Mouse (Mus musculus) cerebellum, adult 11-12 months (tissue): Measurements from ENCODE around the gene Znrf2.

Experiments
- DNase-seq: peaks from one replicate; pipeline ENCODE4 v3.0.0; 2022

Gene Znrf2

DNA sequence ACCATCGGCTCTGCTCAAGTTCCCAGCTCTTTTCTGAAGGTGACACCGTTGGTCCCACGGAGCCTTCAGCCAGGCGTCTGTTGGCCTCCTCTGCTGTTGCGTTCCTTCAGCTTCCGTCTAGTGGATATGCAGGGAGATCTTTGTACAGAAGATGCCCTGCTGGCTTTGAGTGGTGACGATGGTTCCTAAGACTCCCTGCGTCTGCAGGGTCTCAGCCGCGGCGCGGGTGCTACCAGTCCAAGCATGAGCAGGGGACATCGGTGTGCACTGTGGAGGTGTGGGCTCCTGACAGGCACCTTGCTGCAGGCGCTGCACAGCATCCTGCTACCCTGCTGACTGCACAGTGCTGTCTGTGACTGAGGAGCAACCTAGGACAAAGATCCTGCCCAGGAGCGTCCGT, 107.8 kb downstream of the Znrf2 start:
- DNase-seq, result no peak

DNA sequence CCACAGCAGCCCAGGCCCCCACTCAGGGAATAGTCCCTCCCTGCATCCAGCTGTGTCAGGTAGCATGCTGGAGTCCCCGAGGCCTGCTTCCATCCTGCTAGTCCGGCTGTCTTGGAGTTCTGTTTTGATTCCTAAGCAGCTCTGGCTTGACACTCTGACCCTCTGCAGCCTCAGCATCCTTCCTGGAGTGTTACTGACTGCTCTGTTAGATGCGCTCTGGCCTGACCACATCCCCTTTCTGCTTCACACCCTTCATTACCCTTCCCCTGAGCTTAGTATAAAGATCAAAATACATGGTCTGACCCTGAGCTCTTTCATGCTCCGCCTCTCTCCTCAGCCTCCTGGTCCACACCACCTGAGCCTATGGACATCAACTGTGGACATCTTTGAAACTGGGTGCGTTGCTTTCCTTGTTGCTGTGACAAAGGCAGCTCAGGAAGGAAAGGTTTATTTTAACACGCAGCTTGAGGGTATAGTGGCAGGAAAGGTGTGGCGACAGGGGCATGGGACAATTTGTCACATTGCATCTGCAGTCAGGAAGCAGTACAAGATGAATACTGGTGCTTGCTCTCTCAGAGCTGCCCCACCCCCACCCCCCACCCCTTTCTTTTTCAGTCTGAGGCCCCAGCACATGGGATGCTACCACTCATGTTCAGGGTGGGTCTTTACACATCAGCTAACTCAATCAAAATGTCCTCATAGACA, 109.2 kb downstream of the Znrf2 start:
- DNase-seq, result no peak

DNA sequence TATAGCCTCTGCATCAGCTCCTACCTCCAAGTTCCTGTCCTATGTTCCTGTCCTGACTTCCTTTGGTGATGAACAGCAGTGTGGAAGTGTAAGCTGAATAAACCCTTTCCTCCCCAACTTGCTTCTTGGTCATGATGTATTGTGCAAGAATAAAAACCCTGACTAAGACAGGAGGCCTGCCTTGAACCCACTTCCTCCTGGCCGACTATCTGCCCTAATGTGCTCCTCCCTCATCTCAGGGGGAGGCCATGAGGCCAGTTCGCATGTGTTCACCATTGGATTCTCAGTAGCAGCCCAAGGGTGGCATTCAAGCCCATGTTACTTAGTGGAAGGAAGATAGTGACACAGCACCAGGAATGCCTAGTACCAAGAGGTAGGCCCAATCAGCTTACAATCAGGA, 110.2 kb downstream of the Znrf2 start:
- no peak for DNase-seq

DNA sequence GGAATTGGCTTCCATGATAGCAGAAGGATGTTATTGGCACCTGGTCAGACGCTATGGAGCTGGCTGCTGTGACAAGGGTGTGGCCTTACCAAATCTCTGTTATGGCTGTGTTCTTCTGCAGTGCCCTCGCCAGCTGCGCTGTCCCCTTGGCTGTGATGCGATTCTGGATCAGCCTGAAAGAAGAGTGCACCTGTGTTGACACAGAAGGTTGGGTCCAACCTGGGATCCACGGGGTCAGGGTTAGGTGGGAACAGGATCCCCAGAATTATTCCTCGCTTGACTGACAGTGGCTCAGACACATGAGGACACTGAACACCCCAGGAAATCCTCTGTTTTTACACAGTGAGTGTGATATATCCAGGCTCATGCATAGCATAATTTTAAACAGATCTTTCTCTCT, 111.2 kb downstream of the Znrf2 start:
- DNase-seq, result no peak

DNA sequence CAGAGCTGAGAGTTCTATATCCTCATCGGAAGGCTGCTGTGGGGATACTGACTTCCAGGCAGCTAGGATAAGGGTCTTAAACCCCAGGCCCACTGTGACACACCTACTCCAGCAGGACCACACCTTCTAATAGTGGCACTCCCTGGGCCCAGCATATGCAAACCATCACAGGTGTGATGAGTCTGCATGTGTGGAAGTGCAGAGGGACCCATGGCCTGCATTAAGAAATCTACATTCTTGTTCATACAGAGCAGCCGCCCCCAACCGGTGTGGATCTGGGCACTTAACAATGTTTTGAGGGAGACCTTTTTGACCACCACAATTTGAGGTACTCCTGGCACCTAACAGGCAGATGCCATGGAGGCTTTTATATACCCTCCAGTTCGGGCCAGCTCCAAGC, 114.9 kb downstream of the Znrf2 start:
- no peak for DNase-seq

DNA sequence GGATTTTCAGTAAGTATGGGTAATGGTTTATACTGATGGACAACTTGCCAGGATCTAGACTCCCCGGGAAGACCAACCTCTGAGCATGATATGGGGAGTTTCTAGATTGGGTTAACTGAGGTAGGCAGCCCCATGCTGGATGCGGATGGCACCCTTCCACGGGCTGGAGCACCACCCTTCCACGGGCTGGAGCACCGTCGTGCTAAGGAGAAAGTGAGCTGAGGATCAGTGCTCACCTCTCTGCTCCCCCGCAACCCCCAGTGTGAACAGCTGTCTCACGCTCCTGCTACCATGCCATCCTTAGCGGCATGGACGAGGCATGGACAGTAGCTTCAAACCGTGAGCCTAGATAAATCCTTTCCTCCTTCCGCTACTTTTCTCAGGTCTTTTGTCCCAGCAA, 115.8 kb downstream of the Znrf2 start:
- DNase-seq, result no peak

DNA sequence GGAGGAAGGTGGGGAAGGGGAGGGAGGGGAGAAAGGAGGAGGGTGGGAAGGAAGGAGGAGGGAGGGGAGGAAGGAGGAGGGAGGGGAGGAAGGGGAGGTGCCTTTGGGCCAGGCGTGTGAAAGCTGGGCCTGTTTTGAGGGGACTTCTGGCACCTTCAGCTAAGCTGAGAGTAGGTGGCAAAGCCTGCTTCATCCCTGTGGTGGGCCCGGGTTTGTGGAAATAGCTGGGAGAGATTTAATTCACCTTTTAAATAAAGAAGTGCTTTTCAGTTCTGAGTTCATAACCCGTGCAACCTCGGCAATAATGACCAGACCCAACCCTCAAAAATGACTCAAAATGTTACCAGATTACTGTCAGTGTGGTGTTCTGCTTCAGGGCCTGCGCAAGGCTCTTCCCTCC, 116.5 kb downstream of the Znrf2 start:
- no peak for DNase-seq

DNA sequence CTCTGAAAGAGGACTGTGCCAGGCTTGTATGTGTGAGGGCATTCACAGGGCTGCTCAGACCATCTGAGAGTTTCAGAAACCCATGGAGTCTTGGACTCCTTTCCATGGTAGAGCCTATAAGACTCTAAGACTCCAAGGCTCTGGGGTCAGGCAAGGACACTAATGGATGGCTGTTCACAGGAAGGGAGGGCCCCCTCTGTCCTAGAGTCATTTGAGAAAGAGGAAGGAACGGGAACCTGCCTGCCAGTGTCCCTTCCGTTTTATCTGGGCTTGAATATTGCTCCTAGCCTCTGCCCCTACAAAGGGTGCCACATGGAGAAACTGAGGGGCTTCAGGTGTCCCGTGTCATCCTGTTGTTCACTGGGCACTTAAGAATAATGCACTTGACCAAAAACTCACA, 117.2 kb downstream of the Znrf2 start:
- DNase-seq, result no peak

DNA sequence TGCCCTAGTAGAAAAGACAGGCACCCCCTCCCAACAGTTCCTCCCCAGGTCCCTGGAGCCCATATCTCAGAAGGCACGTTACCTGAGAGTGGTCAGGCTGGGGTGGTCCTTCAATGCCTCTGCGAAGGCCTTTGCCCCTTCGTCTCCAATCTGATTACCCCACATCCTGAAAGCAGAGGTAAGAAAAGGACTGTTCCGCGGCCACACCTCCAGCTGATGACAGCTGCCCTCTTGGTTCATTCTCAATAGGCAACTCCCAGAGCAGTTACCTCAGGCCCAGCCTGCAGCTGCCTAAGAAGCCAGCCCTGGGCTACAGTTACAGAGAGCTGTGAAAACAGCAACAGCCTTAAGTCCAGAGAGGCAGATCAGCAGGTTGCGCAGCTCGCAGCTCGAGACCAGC, 117.6 kb downstream of the Znrf2 start:
- DNase-seq, result no peak

DNA sequence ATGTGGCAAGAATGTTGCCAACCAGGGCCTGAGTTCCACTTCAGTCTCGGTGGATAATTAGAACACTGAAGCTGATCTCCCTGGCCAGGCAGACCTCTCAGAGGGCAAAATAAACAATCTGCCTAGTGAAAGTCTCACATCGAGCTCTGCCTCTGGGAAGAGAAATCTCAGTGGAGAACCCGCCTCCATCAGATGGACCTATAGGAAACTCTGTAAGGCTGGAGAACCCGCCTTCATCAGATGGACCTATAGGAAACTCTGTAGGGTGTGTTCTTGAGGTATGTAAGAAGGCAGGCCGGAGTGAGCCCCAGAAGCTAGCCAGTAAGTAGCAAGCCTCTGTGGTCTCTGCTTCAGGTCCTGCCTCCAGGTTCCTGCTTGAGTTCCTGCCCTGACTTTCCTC, 118.2 kb downstream of the Znrf2 start:
- no peak for DNase-seq

DNA sequence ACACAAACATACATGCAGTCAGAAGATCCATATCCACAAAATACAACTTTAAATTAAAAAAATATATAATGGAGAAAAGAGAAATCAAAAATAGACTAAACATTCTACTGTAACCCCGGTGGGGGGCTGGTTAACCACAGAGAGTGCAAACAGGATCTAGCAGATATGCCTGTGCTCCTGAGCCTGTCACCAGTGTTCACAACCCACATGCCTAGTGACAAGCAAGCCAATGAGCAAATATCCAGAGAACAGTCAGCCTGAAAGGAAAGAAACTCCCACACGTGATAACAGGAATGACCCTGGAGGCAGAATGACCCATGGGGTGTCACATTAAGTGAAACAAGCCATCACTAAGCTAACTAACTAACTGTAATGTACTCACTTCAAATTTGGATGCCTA, 119.8 kb downstream of the Znrf2 start:
- no peak for DNase-seq

DNA sequence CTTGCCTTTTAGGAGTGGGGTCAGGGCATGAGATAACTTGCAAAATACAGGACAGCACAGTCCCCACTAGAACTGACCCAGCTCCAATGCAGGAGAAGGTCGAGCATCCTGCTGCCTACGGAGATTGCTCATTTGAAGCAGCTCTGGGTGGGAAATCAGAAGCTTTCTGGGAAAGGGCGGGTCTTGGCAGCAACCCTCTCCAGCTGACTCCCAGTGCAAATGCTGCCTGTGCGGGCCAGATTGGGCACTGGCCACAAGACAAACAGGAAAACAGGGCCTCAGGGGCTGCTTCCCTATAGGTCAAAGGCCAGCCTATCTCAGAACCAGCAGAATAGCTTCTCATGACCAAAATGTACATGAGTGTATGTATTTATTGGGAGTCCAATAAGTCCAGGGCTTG, 122.9 kb downstream of the Znrf2 start:
- no peak for DNase-seq

DNA sequence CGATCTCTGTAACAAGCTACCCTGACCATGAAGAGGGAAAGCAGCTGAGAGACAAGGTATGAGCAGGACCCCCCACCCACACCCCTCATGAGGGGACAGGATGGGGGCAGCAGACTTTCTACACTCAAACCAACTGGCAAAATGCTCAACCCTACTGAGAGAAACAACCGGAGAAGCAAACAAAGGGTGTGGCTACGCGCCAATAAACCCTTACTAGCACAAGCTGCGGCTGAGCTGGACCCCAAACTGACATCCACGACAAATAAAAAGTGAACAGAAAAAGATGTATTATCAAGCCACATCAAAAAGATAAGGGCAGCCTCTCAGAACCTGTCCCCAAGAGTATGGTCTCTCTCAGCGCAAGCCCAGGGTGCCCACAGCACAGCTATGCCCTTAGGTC, 123.4 kb downstream of the Znrf2 start:
- DNase-seq, result no peak

DNA sequence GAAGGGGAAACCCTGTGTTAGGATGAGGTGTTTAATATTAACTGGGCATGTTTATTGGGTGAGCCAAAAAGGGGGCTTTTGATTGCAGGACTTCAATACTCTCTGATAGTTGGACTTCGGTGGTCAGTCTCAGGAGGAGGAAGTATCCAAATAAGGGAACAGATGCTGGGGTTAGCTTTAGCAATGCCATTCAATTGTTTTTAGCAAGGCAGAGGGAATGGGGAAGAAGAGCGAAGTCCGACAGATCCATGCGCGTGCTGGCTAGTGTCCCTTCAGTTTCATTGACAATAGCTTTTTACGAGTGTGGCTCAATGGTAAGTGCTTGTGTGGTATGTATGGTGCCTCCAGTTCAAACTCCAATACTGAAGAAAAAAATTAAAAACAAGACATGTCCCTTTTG, 124.4 kb downstream of the Znrf2 start:
- no peak for DNase-seq
